Mouse (Mus musculus) forebrain, embryonic 16.5 days (tissue): ENCODE data around the gene E030030I06Rik. TPM values are rescaled to one million over a fixed set of nuclear protein-coding genes. Genes with fewer than 3 reads are reported as not detected.
A peak's percentile ranks its signal among the peaks of the same experiment; 100 is the strongest.
"Not testable (repeated sequence)": the region's sequence is repeated elsewhere in the genome, so short reads cannot be mapped to it uniquely, and the experiment has no call there.

Source experiments
- ATAC-seq: fragments of 200-750 bp; cut with Nextera tagmentation; 2 replicates; pipeline ENCODE4 v1.8.0; 2017; ENCODE audit warnings: mild to moderate bottlenecking, moderate library complexity
- H3K27ac ChIP-seq: fragments of 300-500 bp; sonication (generic); 2 replicates; pipeline ENCODE4 v1.5.1; 2014; ENCODE audit warnings: low read length, control low read depth
- H3K27me3 ChIP-seq: fragments of 300-500 bp; sonication (generic); replicated peaks from 2 replicates; pipeline ENCODE4 v1.6.1; 2014; ENCODE audit warnings: low read length; ENCODE audit not compliant: control insufficient read depth, insufficient read depth
- H3K36me3 ChIP-seq: fragments of 300-500 bp; sonication (generic); 2 replicates; pipeline ENCODE4 v1.6.1; 2014; ENCODE audit not compliant: control insufficient read depth, insufficient read depth
- H3K4me1 ChIP-seq: fragments of 300-500 bp; sonication (generic); replicated peaks from 2 replicates; pipeline ENCODE4 v1.6.1; 2014; ENCODE audit warnings: low read length; ENCODE audit not compliant: control insufficient read depth, insufficient read depth
- H3K4me2 ChIP-seq: fragments of 300-500 bp; sonication (generic); 2 replicates; pipeline ENCODE4 v1.6.1; 2014; ENCODE audit warnings: mild to moderate bottlenecking, low read length, control low read depth
- H3K4me3 ChIP-seq: fragments of 300-500 bp; sonication (generic); replicated peaks from 2 replicates; pipeline ENCODE4 v1.5.1; 2014; ENCODE audit warnings: mild to moderate bottlenecking, low read length, control low read depth
- H3K9ac ChIP-seq: fragments of 300-500 bp; sonication (generic); replicated peaks from 2 replicates; pipeline ENCODE4 v1.6.1; 2014; ENCODE audit warnings: low read depth, low read length, control low read depth
- H3K9me3 ChIP-seq: fragments of 300-500 bp; sonication (generic); 2 replicates; pipeline ENCODE4 v1.6.1; 2016; ENCODE audit warnings: low read length; ENCODE audit not compliant: control insufficient read depth
- WGBS: fragments of 180-500 bp; shearing (Covaris S2); extraction: QIAGEN DNeasy Blood & Tissue Kit; methylation state at CpG from one replicate; pipeline ENCODE4 v1.1.7; 2014; 5-methylcytosine and 5-hydroxymethylcytosine counted together
- polyA plus RNA-seq: library from polyadenylated mRNA; unstranded; fragments of >200 nt; fragmentation: Nextera tagmentation; extraction: Ambion mirVana; gene quantifications from 2 replicates; pipeline ENCODE4 v1.2.1, GENCODE M21; 2015

E030030I06Rik gene
- polyA plus RNA-seq, 1 experiment from 2014 or later: 2.3 TPM

DNA sequence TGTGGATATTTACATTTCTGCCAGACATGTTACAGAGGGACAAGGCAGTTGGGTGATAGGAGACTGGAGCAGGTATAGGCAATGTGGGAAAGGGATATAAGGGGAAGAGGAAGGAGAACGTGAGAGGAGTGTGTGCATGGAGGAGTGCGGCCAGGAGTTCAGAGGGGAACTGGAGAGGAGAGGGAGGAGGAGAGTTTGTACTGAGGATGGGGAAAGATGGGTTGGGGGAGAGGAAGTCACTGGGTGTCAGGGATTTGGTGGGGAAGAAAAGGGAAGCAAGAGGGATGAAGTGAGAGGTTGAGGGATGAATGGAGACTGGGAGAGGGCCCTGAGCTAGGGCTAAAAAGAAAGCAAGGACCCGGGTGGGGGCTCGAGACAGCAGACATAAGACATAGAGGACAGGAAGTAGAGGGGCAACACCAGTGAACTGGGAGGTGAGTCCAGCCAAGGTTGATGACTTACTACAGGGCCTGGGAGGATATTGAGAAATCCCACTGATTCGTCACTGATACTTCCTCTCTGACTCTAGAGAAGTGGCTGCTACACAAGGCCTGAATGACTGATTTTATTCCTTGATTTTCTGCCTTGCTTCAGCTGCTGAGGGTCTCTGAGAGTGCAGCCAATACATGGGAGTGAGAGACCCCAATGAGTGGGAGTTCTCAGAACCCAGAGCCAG lies 16.4 kb upstream of the E030030I06Rik start:
- not testable (repeated sequence) for H3K4me3 ChIP-seq, H3K4me1 ChIP-seq, H3K9ac ChIP-seq, H3K36me3 ChIP-seq, H3K27me3 ChIP-seq, H3K9me3 ChIP-seq, H3K4me2 ChIP-seq, ATAC-seq, H3K27ac ChIP-seq
- WGBS: 64% methylated on average over 5 of the region's 5 CpGs

DNA sequence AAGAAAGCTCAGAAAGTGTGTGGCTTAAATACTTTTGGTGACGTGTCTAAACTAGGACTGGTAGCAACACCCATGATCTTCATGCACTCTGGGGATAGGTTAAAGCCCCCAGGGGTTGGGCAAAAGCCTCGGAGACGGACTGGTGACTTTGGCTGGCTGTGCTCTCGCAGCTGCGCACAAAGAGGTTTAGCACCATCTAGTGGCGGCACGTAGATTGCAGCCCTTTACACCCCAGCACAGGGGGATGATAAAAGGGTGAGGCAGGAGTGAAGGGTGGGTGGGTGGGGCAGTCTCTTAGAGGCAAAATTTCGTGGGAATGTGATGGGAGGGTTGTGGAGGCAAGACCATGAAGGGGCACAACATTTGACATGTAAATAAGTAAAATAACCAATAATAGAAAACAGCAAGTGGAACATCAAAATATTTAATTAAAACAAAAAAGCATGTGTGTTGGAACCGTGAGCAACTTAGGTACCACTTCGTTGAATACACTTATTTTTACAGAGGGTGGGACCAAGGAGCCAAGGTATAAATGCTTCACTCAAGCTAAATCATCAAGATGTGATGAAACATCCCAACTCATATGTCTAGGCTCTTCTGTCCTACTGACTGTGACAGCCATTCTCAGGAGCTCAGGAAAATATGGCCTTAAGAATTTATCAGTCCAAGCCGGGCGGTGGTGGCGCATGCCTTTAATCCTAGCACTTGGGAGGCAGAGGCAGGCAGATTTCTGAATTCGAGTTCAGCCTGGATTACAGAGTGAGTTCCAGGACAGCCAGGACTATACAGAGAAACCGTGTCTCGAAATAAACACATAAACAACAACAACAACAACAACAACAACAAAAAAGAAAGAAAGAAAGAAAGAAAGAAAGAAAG lies 14.9 kb upstream of the E030030I06Rik start:
- not testable (repeated sequence) for H3K36me3 ChIP-seq, H3K4me3 ChIP-seq, H3K4me1 ChIP-seq, H3K27ac ChIP-seq, H3K9ac ChIP-seq, H3K9me3 ChIP-seq
- peak; percentile 84 for ATAC-seq
- WGBS: 36% methylated on average over 15 of the region's 16 CpGs
- H3K4me2 ChIP-seq: peak overlapping the region; percentile 37
- H3K27me3 ChIP-seq: peaks cover 12% of the 10 kb centered on the region

DNA sequence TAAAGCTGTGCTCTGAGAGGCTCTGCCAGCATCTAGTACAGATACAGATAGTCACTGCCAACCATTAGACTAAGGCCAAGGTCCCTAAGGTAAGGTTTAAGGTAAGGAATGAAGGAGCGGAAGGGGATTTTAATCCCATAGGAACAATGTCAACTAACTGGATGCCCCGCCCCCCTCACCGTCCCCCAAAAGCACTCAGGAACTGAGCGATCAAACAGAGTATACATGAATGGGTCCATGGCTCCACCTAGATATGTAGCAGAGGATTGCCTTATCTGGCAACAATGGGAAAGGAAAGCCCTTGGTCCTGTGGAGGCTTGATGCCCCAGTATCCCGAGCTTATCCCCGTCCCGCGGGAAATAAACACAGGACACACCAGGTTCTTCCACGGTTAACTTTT lies 14.2 kb upstream of the E030030I06Rik start:
- ATAC-seq: peak; percentile 34
- not testable (repeated sequence) for H3K9ac ChIP-seq, H3K9me3 ChIP-seq, H3K4me3 ChIP-seq, H3K36me3 ChIP-seq, H3K4me1 ChIP-seq, H3K27ac ChIP-seq
- H3K4me2 ChIP-seq: peak overlapping the region; percentile 37
- WGBS: 5% methylated on average over 9 of the region's 9 CpGs
- H3K27me3 ChIP-seq: peaks cover 14% of the 10 kb centered on the region

DNA sequence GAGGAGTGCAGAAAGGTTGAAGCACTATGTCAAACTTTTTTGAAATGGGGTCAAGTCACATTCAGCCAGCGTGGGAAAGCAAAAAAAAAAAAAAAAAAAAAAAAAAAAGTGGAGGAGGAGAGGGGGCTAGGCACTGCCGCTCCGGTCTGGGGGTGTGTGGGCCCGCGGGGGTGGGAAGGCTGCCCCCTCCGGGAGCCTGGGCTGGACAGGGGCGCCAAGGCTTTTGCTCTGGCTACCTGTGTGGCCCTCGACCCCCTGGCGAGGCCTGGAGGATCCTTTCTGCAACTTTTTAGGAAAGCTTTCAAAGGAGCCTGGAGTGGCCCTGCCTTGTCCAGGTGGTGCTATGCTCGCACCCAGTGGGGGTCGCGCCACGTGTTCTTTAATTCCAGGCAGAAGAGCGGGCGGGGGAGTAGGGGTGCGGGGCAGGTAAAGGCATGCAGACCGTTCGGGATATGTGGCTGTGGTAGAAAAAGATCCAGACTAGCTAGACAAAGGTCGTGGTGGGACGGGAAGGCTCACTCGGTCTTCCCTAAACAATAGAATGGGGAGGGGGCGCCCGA lies 10.6 kb upstream of the E030030I06Rik start:
- Histone ChIP-seq H3K4me1 (peaks cover 7% of the 10 kb centered on the region; the same call in 1 of the 2 replicates), H3K9me3 (no peaks in the 10 kb centered on the region), H3K9ac (no peak overlapping the region), H3K36me3 (no peaks in the 10 kb centered on the region), H3K27ac (no peak overlapping the region), H3K27me3 (peaks cover 38% of the 10 kb centered on the region), H3K4me3 (no peak overlapping the region), H3K4me2 (no peak overlapping the region)
- no peak for ATAC-seq
- 2% methylated on average over 23 of the region's 23 CpGs for WGBS

DNA sequence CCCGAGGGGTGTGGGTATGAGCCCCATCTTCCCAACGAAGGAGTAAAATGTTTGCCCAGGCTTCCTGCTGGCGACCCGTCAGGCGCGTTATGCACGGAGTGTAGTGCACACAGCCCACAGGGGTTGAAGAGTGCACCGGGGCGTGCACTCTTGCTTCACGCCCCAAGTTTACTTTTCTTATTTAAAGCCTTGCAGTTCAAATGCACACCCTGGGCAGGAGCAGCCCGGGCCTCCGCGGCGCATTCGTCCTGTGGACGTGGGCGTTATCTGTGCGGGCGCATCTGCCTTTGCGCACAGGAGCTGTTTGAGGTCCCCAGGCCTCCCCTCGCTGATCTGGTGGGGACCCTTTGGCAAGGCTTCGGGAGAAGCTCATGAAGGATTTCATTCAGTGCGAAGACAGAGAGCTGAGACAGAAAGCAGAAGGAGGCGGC lies 10.1 kb upstream of the E030030I06Rik start:
- no peaks in the 10 kb centered on the region for H3K9me3 ChIP-seq
- ATAC-seq: no peak
- H3K4me3 ChIP-seq: no peak overlapping the region
- no peak overlapping the region for H3K9ac ChIP-seq
- H3K27me3 ChIP-seq: peaks cover 38% of the 10 kb centered on the region
- under 1% methylated on average over 24 of the region's 24 CpGs for WGBS
- H3K4me1 ChIP-seq: peaks cover 9% of the 10 kb centered on the region; the same call in 1 of the 2 replicates
- no peak overlapping the region for H3K4me2 ChIP-seq
- H3K36me3 ChIP-seq: no peaks in the 10 kb centered on the region
- no peak overlapping the region for H3K27ac ChIP-seq

DNA sequence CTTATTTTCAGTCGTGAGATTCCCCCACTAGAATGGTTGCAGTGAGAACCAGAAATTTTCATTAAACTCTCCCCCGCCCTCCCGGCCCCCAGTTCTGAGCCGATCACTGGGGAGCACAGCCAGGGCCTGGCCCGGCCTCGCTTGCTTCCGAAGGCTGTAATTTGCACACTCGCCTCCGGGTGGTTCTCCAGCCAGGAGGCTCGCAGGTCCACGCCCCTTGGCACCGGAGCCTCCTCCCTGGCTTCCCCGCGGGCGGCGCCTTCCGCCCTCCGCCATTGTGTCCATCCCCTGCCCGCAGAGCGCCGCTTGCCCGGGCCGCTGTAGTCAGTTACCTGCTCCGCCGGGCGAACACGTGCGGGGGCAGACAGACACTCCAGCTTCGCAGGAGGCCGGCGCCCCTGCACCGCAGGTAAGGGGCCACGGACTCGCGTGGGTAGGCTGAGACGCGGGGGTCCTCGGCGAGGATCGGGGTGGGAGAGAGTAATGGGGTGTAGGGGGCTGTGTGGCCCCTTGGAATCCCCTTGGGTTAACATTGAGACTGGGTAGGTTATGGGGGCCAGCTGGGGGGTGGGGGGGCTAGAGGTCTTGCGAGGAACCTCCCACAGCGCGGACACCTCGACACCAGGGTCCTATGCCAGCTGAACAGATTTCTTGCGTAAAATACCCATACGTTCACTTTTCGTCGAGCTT lies 9.4 kb upstream of the E030030I06Rik start, which contains the start of the genes Raet1e and H60b:
TSS of gene Raet1e (plus strand) at position 260 of the 690 bp plus-strand sequence.
TSS of gene H60b (plus strand) at position 277 of the 690 bp plus-strand sequence.
- under 1% methylated on average over 47 of the region's 48 CpGs for WGBS
- peaks cover 38% of the 10 kb centered on the region for H3K27me3 ChIP-seq
- not testable (repeated sequence) for H3K4me1 ChIP-seq

DNA sequence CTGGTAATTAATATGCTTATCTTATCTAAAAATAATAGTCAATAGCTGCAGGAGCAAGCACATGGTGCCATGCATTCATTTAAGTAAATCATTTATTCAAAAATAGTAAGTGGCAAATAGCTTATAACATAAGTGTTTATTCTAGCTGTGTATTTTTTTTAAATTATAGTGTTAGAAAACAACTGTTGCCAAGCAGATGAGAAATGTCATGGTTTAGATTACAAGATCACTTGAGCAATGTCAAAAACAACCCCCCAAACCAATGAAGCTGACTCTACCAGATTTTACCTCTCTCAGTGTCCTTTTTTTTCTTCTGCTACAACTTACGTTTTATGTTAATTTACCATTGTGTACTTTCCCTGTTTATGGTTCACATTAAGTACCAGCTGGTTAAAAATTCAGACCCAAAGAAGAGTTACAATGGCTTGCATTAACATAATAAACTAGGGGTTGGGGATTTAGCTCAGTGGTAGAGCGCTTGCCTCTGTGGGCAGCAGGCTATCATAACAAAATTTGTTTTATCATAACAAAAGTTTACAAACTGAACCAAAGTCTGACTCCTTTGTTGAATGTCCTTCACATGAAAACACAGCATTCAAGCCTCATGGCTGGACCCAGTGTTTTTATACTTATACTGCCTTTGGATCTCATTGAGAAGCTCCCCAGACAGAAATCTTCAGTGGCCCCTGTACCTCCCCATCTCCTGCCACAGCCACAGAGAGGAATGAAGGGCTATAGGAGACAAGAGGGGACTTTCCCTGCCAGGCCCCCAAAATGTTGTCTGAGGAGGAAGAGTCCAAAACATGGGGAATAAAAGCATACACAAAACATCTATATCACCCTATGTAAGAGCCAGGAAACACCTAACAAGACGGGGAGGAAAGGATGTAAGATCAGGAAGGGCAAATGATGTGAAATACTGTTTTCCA lies 6.1 kb upstream of the E030030I06Rik start:
- H3K4me3 ChIP-seq: no peak overlapping the region
- WGBS: 6% methylated on average over 3 of the region's 3 CpGs
- peaks cover 37% of the 10 kb centered on the region for H3K27me3 ChIP-seq
- peaks cover 19% of the 10 kb centered on the region for H3K4me1 ChIP-seq
- H3K9ac ChIP-seq: no peak overlapping the region
- H3K27ac ChIP-seq: no peak overlapping the region
- no peak overlapping the region for H3K4me2 ChIP-seq
- H3K36me3 ChIP-seq: no peaks in the 10 kb centered on the region
- H3K9me3 ChIP-seq: no peaks in the 10 kb centered on the region
- no peak for ATAC-seq

More for the DNA sequence above, 9.4 kb upstream of the E030030I06Rik start, which contains the start of the genes Raet1e and H60b:
- ATAC-seq: peak; percentile 54
- Histone ChIP-seq H3K4me3 (peak within 1 kb of the TSS; percentile 21), H3K4me2 (peak within 1 kb of the TSS; percentile 39)
- H3K9me3 ChIP-seq, H3K9ac ChIP-seq, H3K27ac ChIP-seq, H3K36me3 ChIP-seq: not testable (repeated sequence)

DNA sequence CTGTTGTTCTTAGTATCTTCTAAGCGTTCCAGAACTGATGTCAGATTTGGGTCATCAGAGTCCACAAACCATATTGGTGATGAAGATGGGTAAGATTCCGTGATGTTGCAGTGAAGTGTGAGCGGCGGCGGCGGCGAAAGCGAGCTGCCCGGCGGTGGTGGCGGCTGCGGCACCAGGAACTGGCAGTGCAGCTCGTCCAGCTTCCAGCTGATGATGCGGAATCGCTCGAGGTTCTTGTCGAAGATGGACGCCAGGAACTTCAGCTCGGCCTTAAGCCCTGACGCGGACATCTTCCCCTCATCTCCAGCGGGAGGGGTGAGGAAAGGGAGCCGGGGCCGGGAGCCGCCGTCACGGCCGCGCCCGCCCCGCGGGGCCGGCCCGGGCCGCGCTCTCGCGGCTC lies 5.1 kb upstream of the E030030I06Rik start:
- H3K4me3 ChIP-seq: peak overlapping the region; percentile 28
- H3K27ac ChIP-seq, ATAC-seq, H3K9me3 ChIP-seq, H3K9ac ChIP-seq, H3K36me3 ChIP-seq: not testable (repeated sequence)
- under 1% methylated on average over 38 of the region's 38 CpGs for WGBS
- peak overlapping the region; percentile 45 for H3K4me2 ChIP-seq
- peaks cover 38% of the 10 kb centered on the region for H3K27me3 ChIP-seq
- H3K4me1 ChIP-seq: peaks cover 24% of the 10 kb centered on the region
